Mouse (Mus musculus): ENCODE measurements at regions not wholly inside any gene's neighbourhood (a gene's known extent, or its start where the extent isn't known, plus 50 kb on each side); places are given as distances from the start of the nearest gene placed in this dataset.

DNA sequence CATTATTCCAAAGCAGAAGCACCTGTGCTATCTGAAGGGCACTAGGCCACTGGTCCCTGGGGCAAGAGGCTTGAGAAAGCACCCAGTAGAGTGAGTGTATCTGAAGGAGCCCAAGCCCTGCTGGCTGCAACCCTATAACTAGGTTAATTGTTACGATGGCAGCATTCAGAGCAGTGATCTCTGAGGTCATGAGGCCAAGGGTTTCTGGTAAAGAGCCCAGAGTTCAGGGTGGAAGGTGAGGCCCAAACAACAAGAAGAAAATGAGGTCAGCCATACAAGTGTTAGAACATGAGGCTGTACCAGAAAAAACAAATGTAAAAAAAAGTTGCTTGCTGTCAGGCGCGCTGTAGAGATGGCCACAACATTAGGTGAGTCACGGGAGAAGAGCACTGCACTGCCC lies 53.5 kb upstream of the Adgrl2 start:
- TF ChIP-seq CTCF (IDR thresholded peaks at IDR 0.05; ENCODE audit: low read depth, low read length) (no peak), EP300 (IDR thresholded peaks at IDR 0.05; ENCODE audit: insufficient read depth, low read depth, low read length) (no peak)
